Comparison of ENCODE assay signal across 16 mouse cellular contexts in genomic region chr12:31983238-31983637, GRCm38 (mm10). TPM values are rescaled to one million over a fixed set of nuclear protein-coding genes. Genes with fewer than 3 reads are reported as not detected.
A peak's percentile ranks its signal among the peaks of the same experiment; 100 is the strongest.
DNase-seq lines count a peak whose midpoint lies in the region; ATAC-seq lines count a peak whose summit lies in the region.
"Had no signal": no experiment of that assay in that cellular context is flagged by ENCODE, and none has a peak within 500 bp of the region (broad histone marks: within the 10 kb centered on the region; RNA-seq: fewer than 3 reads in every experiment).

No protein-coding gene starts in this region.

- H3K4me2 ChIP-seq in forebrain, embryonic 14.5 days (ENCODE audit: low read length): no peak overlapping the region
- H3K4me2 ChIP-seq: hindbrain, embryonic 13.5 days had no signal

- H3K4me3 ChIP-seq in forebrain, embryonic 14.5 days (ENCODE audit: low read depth, low read length): no peak overlapping the region
- H3K4me3 ChIP-seq: erythroblast, embryonic 14.5 days; hindbrain, embryonic 13.5 days; limb, embryonic 10.5 days had no signal

- H3K9me3 ChIP-seq in forebrain, embryonic 14.5 days (replicated peaks; ENCODE audit: control insufficient read depth, low read length): no peaks in the 10 kb centered on the region
- H3K9me3 ChIP-seq: hindbrain, embryonic 13.5 days; limb, embryonic 10.5 days had no signal

- intact Hi-C loops in left cerebral cortex, postnatal 4 days (cut with DNase I): no loop called here
- intact Hi-C loops in left cerebral cortex, postnatal 36 days (cut with DNase I): no loop called here

- ATAC-seq in cerebellum, adult (ENCODE audit: insufficient number of reproducible peaks, low FRiP score, low TSS enrichment): peak; percentile 87
- peak; percentile 90 for ATAC-seq in forebrain, embryonic 14.5 days

- peaks cover 15% of the 10 kb centered on the region for H3K4me1 ChIP-seq in forebrain, embryonic 14.5 days (ENCODE audit: control insufficient read depth, insufficient read depth, low read length)

- peak overlapping the region; percentile 61; the same call in 1 of the 2 replicates for H3K27ac ChIP-seq in forebrain, embryonic 14.5 days (ENCODE audit: low read depth, low read length)
- H3K27ac ChIP-seq: hindbrain, embryonic 13.5 days; limb, embryonic 10.5 days; liver, embryonic 14.5 days had no signal

- H3K27me3 ChIP-seq in forebrain, embryonic 14.5 days (replicated peaks; ENCODE audit: control insufficient read depth, insufficient read depth, low read length): no peaks in the 10 kb centered on the region
- H3K27me3 ChIP-seq: hindbrain, embryonic 13.5 days had no signal

- peak; percentile 72 for DNase-seq in left cerebral cortex, postnatal 4 days
- DNase-seq in left cerebral cortex, postnatal 36 days (ENCODE audit: low spot score in 2 of 2): no peak
- peak; percentile 66 to 68 for DNase-seq in cerebellum, adult 18-20 months
- DNase-seq in forebrain, embryonic 14.5 days (ENCODE audit: low spot score): peak; percentile 84
- no peak for DNase-seq in B cell, adult 2 months
- no peak for DNase-seq in lung, postnatal 4 days
- DNase-seq: adrenal gland, adult 8-10 months; heart, adult 18-20 months; kidney, adult 18-20 months; kidney, postnatal 25 days; lung, postnatal 10 days had no signal

- 27% methylated on average over 7 of the region's 7 CpGs for WGBS in forebrain, embryonic 14.5 days

- H3K36me3 ChIP-seq in forebrain, embryonic 14.5 days (ENCODE audit: control insufficient read depth, insufficient read depth, low read length): 0 out of 2 replicates have a peak, but pooled peaks cover 6% of the 10 kb centered on the region
- H3K36me3 ChIP-seq: limb, embryonic 10.5 days had no signal

- no peak overlapping the region for H3K9ac ChIP-seq in forebrain, embryonic 14.5 days (ENCODE audit: low read length)
- H3K9ac ChIP-seq: hindbrain, embryonic 13.5 days; liver, embryonic 14.5 days had no signal

RNA-seq across cellular contexts. Expression of gene Hbp1, which starts 32.9 kb away (rescaled TPM):
- 10 to 100 TPM; 20.5 to 21.6 TPM for total RNA-seq in left cerebral cortex, postnatal 4 days (2021)
- 10 to 100 TPM; 19.5 to 24.6 TPM for total RNA-seq in left cerebral cortex, postnatal 36 days (2021)
- 107 and 112 TPM in 2 replicates for polyA plus RNA-seq in forebrain, embryonic 14.5 days (2014; fragmentation: Nextera tagmentation; extraction: Ambion mirVana)

Comparison
In these comparisons a context has a peak if more than half of its experiments do, and no peak if none do; other contexts are left out.
1. DNase-seq: peak in left cerebral cortex, postnatal 4 days (single experiment), cerebellum, adult 18-20 months (2 of 2) and forebrain, embryonic 14.5 days (single experiment); none in left cerebral cortex, postnatal 36 days (0 of 2), B cell, adult 2 months (0 of 2) and lung, postnatal 4 days (0 of 2).